Mouse (Mus musculus) embryonic facial prominence, embryonic 10.5 days (tissue): ENCODE data around the gene Pi16. TPM values are rescaled to one million over a fixed set of nuclear protein-coding genes. Genes with fewer than 3 reads are reported as not detected.
A peak's percentile ranks its signal among the peaks of the same experiment; 100 is the strongest.
"Not testable (repeated sequence)": the region's sequence is repeated elsewhere in the genome, so short reads cannot be mapped to it uniquely, and the experiment has no call there.

Experiments used
- DNase-seq: peaks from one replicate; pipeline ENCODE4 v3.0.0-alpha.2; 2017; ENCODE audit warnings: low spot score
- H3K27ac ChIP-seq: fragments of 300-500 bp; sonication (generic); replicated peaks from 2 replicates; pipeline ENCODE4 v1.5.1; 2016; ENCODE audit warnings: mild to moderate bottlenecking
- H3K27me3 ChIP-seq: fragments of 300-500 bp; sonication (generic); replicated peaks from 2 replicates; pipeline ENCODE4 v1.6.1; 2016; ENCODE audit warnings: low read depth, mild to moderate bottlenecking; ENCODE audit not compliant: poor library complexity, severe bottlenecking
- H3K36me3 ChIP-seq: fragments of 300-500 bp; sonication (generic); replicated peaks from 2 replicates; pipeline ENCODE4 v1.6.1; 2016; ENCODE audit warnings: mild to moderate bottlenecking, moderate library complexity
- H3K4me1 ChIP-seq: fragments of 300-500 bp; sonication (generic); 2 replicates; pipeline ENCODE4 v1.6.1; 2016
- H3K4me3 ChIP-seq: fragments of 300-500 bp; sonication (generic); 2 replicates; pipeline ENCODE4 v1.5.1; 2016; ENCODE audit warnings: mild to moderate bottlenecking, moderate library complexity
- H3K9me3 ChIP-seq: fragments of 300-500 bp; sonication (generic); 2 replicates; pipeline ENCODE4 v1.6.1; 2016; ENCODE audit warnings: mild to moderate bottlenecking
- WGBS: fragments of 180-500 bp; shearing (Covaris S2); methylation state at CpG from one replicate; pipeline ENCODE4 v1.1.7; 2016; 5-methylcytosine and 5-hydroxymethylcytosine counted together
- polyA plus RNA-seq: library from polyadenylated mRNA; unstranded; fragments of >200 nt; fragmentation: Nextera tagmentation; extraction: Ambion mirVana; gene quantifications from 2 replicates; pipeline ENCODE4 v1.2.1, GENCODE M21; 2016

Pi16 gene
- polyA plus RNA-seq, 1 experiment from 2014 or later = 0.65 TPM

GRCm38 (mm10) chr17:29340406-29341261 lies 23.2 kb downstream of the Pi16 start:
- H3K27ac ChIP-seq = peak overlapping the region; percentile 76

GRCm38 (mm10) chr17:29341591-29342003 lies 24.1 kb downstream of the Pi16 start:
- 19% methylated on average over 9 of the region's 9 CpGs for WGBS
- H3K4me3 ChIP-seq = peak overlapping the region; percentile 23
- DNase-seq = peak; percentile 40

More at GRCm38 (mm10) chr17:29340406-29341261, 23.2 kb downstream of the Pi16 start:
- Histone ChIP-seq H3K4me1 (peaks cover 40% of the 10 kb centered on the region), H3K36me3 (peaks cover 95% of the 10 kb centered on the region), H3K4me3 (peak overlapping the region; percentile 23; the same call in 1 of the 2 replicates), H3K27me3 (no peaks in the 10 kb centered on the region), H3K9me3 (no peaks in the 10 kb centered on the region)
- no peak for DNase-seq
- WGBS = 80% methylated on average over 18 of the region's 18 CpGs

GRCm38 (mm10) chr17:29342010-29342910 lies 24.8 kb downstream of the Pi16 start:
- Histone ChIP-seq H3K4me1 (peaks cover 53% of the 10 kb centered on the region), H3K4me3 (peak overlapping the region; percentile 23), H3K36me3 (peaks cover 78% of the 10 kb centered on the region), H3K27ac (peak overlapping the region; percentile 76), H3K9me3 (no peaks in the 10 kb centered on the region), H3K27me3 (no peaks in the 10 kb centered on the region)
- DNase-seq = peak; percentile 48
- WGBS = 42% methylated on average over 13 of the region's 13 CpGs

More at GRCm38 (mm10) chr17:29341591-29342003, 24.1 kb downstream of the Pi16 start:
- Histone ChIP-seq H3K4me1 (peaks cover 50% of the 10 kb centered on the region), H3K9me3 (no peaks in the 10 kb centered on the region), H3K36me3 (peaks cover 85% of the 10 kb centered on the region), H3K27me3 (no peaks in the 10 kb centered on the region), H3K27ac (peak overlapping the region; percentile 76)

- Histone ChIP-seq H3K27ac (no peak overlapping the region), H3K36me3 (peaks cover 69% of the 10 kb centered on the region), H3K9me3 (no peaks in the 10 kb centered on the region), H3K4me3 (no peak overlapping the region), H3K4me1 (peaks cover 59% of the 10 kb centered on the region), H3K27me3 (no peaks in the 10 kb centered on the region)
- WGBS = 94% methylated on average over 5 of the region's 5 CpGs
- DNase-seq = no peak
These were observed 25.8 kb downstream of the Pi16 start for GRCm38 (mm10) chr17:29343241-29343640.

- 96% methylated on average over 12 of the region's 12 CpGs for WGBS
- Histone ChIP-seq H3K27me3 (no peaks in the 10 kb centered on the region), H3K4me3 (peak overlapping the region; percentile 98; the same call in 1 of the 2 replicates), H3K36me3 (peaks cover 48% of the 10 kb centered on the region), H3K4me1 (peaks cover 60% of the 10 kb centered on the region), H3K9me3 (no peaks in the 10 kb centered on the region), H3K27ac (no peak overlapping the region)
- no peak for DNase-seq
These were observed 27.8 kb downstream of the Pi16 start for GRCm38 (mm10) chr17:29345272-29345671.

- H3K36me3 ChIP-seq = peaks cover 37% of the 10 kb centered on the region
- H3K4me1 ChIP-seq = peaks cover 47% of the 10 kb centered on the region
- peak overlapping the region; percentile 98 for H3K4me3 ChIP-seq
- no peaks in the 10 kb centered on the region for H3K27me3 ChIP-seq
- 6% methylated on average over 11 of the region's 11 CpGs for WGBS
- peak overlapping the region; percentile 97 for H3K27ac ChIP-seq
- no peaks in the 10 kb centered on the region for H3K9me3 ChIP-seq
- peak; percentile 71 for DNase-seq
These were observed 29.1 kb downstream of the Pi16 start for GRCm38 (mm10) chr17:29346496-29347125.

- Histone ChIP-seq H3K9me3 (no peaks in the 10 kb centered on the region), H3K27me3 (no peaks in the 10 kb centered on the region), H3K4me1 (peaks cover 41% of the 10 kb centered on the region), H3K36me3 (peaks cover 32% of the 10 kb centered on the region), H3K27ac (peak overlapping the region; percentile 97), H3K4me3 (peak overlapping the region; percentile 98)
- WGBS = under 1% methylated on average over 45 of the region's 45 CpGs
- DNase-seq = no peak
These were observed 29.7 kb downstream of the Pi16 start for GRCm38 (mm10) chr17:29347126-29347644.

- H3K4me3 ChIP-seq = peak within 1 kb of the TSS; percentile 98
- H3K36me3 ChIP-seq = peaks cover 26% of the 10 kb centered on the region
- WGBS = 1% methylated on average over 53 of the region's 53 CpGs
- no peaks in the 10 kb centered on the region for H3K9me3 ChIP-seq
- no peaks in the 10 kb centered on the region for H3K27me3 ChIP-seq
- peaks cover 35% of the 10 kb centered on the region for H3K4me1 ChIP-seq
- H3K27ac ChIP-seq = peak within 1 kb of the TSS; percentile 97
- peak; percentile 100 for DNase-seq
These were observed 30.3 kb downstream of the Pi16 start, which contains the start of gene Mtch1 for GRCm38 (mm10) chr17:29347645-29348256. Gene Mtch1, minus strand, starts transcription at chr17:29347934.

- no peak overlapping the region for H3K27ac ChIP-seq
- no peak overlapping the region for H3K4me3 ChIP-seq
- H3K4me1 ChIP-seq = peaks cover 28% of the 10 kb centered on the region
- no peaks in the 10 kb centered on the region for H3K9me3 ChIP-seq
- no peaks in the 10 kb centered on the region for H3K27me3 ChIP-seq
- peaks cover 14% of the 10 kb centered on the region for H3K36me3 ChIP-seq
- WGBS = 85% methylated on average over 2 of the region's 2 CpGs
- no peak for DNase-seq
These were observed 31.5 kb downstream of the Pi16 start for GRCm38 (mm10) chr17:29348996-29349395.

- H3K27ac ChIP-seq, H3K36me3 ChIP-seq, H3K9me3 ChIP-seq, H3K4me3 ChIP-seq, H3K27me3 ChIP-seq, DNase-seq: not testable (repeated sequence)
- 74% methylated on average over 5 of the region's 5 CpGs for WGBS
- H3K4me1 ChIP-seq = peaks cover 34% of the 10 kb centered on the region
These were observed 33.6 kb downstream of the Pi16 start for GRCm38 (mm10) chr17:29351056-29351455.

GRCm38 (mm10) chr17:29355461-29355840 lies 38.0 kb downstream of the Pi16 start:
- H3K27ac ChIP-seq = peak overlapping the region; percentile 89
- H3K4me1 ChIP-seq = peaks cover 30% of the 10 kb centered on the region
- no peak for DNase-seq
- H3K36me3 ChIP-seq = no peaks in the 10 kb centered on the region
- H3K27me3 ChIP-seq = no peaks in the 10 kb centered on the region
- peak overlapping the region; percentile 53 for H3K4me3 ChIP-seq
- 58% methylated on average over 5 of the region's 5 CpGs for WGBS
- no peaks in the 10 kb centered on the region for H3K9me3 ChIP-seq
